Comparison of ENCODE assay signal across 8 mouse cellular contexts in the genomic region with DNA sequence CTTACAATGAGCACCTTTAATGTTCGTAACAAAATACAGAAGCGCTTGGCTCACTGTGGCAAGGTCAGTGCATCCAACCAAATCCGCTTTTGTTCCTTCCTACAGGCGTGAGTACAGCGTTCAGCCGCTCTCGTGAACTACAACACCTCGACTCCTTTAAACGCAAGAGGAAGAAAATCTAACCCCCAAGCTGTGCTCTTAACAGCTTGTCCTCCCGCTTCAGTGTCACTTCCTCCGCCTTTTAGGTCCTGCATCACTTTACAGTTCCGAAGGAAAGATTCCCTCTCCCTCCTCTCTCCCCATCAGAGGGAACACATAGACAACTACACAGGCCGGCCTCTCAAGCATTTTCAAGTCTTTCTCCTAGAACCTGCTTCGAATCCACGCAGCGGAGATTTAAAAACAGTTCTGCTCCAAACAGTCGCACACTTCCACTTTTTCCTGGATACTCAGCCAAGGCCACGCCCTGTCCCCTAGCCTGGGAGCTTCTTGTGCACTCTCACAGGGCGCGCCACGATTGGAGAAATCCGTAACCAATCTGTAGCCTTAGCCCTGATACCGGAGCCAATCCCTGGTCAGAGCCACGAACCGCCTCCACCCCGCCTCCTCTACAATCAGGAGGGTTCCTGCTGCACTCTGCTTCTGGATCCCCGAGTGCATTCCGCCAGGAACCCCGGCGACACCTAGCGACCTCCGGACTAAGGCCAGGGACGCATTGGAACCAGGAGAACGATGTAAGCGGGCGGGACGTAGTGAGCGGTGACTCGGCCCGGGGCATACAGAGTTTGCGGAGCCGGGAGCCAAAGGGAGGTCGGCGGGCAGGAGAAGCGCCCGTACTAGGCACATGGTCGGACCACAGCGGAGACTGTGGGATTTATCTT. TPM values are rescaled to one million over a fixed set of nuclear protein-coding genes. Genes with fewer than 3 reads are reported as not detected.
DNase-seq lines count a peak whose midpoint lies in the region; ATAC-seq lines count a peak whose summit lies in the region.

A gene (plus strand): TSS at position 610 of the 881 bp plus-strand sequence.

- peak; percentile 98 for DNase-seq in embryo, embryonic 10 days (ENCODE audit: low spot score)
- DNase-seq in gastrocnemius, postnatal 10 days = peak; percentile 83
- peak; percentile 92 for DNase-seq in induced T-regulatory cell, adult 2 months (ENCODE audit: low read depth)
- peak; percentile 87 to 95 for DNase-seq in left cerebral cortex, adult 9 months (ENCODE audit: low spot score in 2 of 2)
- peak; percentile 82 for DNase-seq in right cerebral cortex, postnatal 14 days
- peak; percentile 82 to 93 for DNase-seq in urinary bladder, postnatal 36 days (ENCODE audit: low spot score in 2 of 2)

- ATAC-seq in activated CD4-positive, CD25-positive, alpha-beta regulatory T cell, adult 4 months = peak; percentile 100
- peak; percentile 90 for ATAC-seq in megakaryocyte progenitor cell, adult 5-6 weeks (replicated peaks; ENCODE audit: poor library complexity)

RNA-seq across cellular contexts. Expression of the gene that starts here (rescaled TPM):
- 1 to 10 TPM; 5.2 TPM for polyA plus RNA-seq in activated CD4-positive, CD25-positive, alpha-beta regulatory T cell, adult 4 months (2017; shearing (Covaris generic))
- 1 to 10 TPM; 2.6 to 4.2 TPM for total RNA-seq in gastrocnemius, postnatal 10 days (2021)
- 21.5 and 32.4 TPM in 2 replicates for total RNA-seq in megakaryocyte progenitor cell, adult 5-6 weeks (2015)
- 33.1 and 37.1 TPM in 2 replicates for total RNA-seq in megakaryocyte progenitor cell, adult 5-6 weeks (2017)

Comparison
In these comparisons a context has a peak if more than half of its experiments do, and no peak if none do; other contexts are left out.
1. Peak in every context shown above with its lines: DNase-seq and ATAC-seq.
2. RNA of the gene that starts here (total RNA-seq): 21.5 to 37.1 TPM in megakaryocyte progenitor cell, adult 5-6 weeks; 2.6 to 4.2 TPM in gastrocnemius, postnatal 10 days; every median in the first group is over 4 times any median in the second.